Mouse (Mus musculus): ENCODE data around the gene Tapt1. TPM values are rescaled to one million over a fixed set of nuclear protein-coding genes. Genes with fewer than 3 reads are reported as not detected.
"Not testable (repeated sequence)": the region's sequence is repeated elsewhere in the genome, so short reads cannot be mapped to it uniquely, and the experiment has no call there.

The Tapt1 gene
- total RNA-seq, 4 experiments from 2014 or later: 41.3 to 51.6 (median 46.6) TPM

- no peak for DNase-seq (ENCODE audit: low spot score in 2 of 2)
Measured at GRCm38 (mm10) chr5:44143467-44144235, 82.8 kb downstream of the Tapt1 start.

GRCm38 (mm10) chr5:44127487-44127886 is 98.9 kb downstream of the Tapt1 start:
- no peak for DNase-seq (ENCODE audit: low spot score in 2 of 2)

DNA sequence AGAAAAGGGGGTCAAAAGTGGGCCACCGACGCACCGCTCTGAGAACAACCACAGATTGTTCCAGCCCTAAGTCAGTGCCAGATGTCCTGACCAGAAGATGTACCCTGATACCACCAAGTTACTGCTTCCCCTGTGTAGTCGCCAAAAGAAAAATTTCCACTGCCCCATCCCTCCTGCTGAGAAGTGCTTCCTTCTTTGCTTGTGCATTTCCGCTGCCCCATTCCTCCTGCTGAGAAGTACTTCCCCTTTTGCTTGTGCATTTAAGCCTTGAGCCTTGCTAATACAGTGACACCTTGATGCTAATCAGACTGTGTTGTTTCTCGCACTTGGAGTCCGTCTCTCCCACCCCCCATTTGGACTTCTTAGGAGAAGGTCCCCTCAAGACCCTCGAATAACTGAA is 99.9 kb downstream of the Tapt1 start:
- not testable (repeated sequence) for DNase-seq (ENCODE audit: low spot score in 2 of 2)

Other genes with a start within 250 kb of the Tapt1 start
- gene Fgfbp1, start 244.8 kb downstream of the Tapt1 start, total RNA-seq (2022): 1 to 10 TPM in 1 of 4 experiments, under 1 TPM in 2, not detected in 1; 0.76 to 1.3 (median 0.87) TPM
- 10 to 100 TPM; 12.8 to 18.8 (median 15.4) TPM for gene Prom1, start 124.6 kb downstream of the Tapt1 start, total RNA-seq (2022)